Mouse (Mus musculus) embryo, embryonic 10.5 days (tissue): ENCODE measurements around the gene Ppm1n.

Experiments
- DNase-seq: peaks from one replicate; pipeline ENCODE4 v3.0.0-alpha.2; 2015; ENCODE audit warnings: low spot score

Ppm1n gene

DNA sequence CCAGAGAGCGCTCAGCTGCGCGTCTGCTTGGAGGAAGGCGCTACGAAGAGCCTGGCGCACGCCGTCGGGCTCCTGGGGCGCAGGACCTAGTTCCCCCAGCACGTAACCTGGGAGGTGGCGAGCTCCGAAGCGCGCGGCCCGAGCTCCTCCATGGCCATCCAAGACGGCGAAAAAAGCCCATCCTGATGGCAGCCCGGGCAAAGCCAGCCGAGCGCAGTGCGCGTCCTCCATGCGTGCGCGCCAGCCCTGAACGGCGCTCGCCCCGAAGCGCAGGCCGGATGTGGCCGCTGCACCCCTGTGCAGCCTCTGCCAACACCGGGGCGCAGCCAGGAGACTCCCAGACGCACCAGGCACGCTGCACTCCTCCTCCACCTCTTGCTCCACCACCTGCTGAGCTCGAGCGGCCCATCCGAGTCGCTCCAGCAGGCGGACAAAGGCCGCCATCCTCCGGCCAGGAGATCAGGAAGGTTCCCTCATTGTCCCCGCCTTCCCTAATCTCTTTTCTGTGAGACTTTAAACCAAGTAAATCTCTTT, at the start of gene Ppm1n:
Gene Ppm1n, minus strand, starts transcription at position 484 of the 534 bp plus-strand sequence.
- peak; percentile 28 for DNase-seq

DNA sequence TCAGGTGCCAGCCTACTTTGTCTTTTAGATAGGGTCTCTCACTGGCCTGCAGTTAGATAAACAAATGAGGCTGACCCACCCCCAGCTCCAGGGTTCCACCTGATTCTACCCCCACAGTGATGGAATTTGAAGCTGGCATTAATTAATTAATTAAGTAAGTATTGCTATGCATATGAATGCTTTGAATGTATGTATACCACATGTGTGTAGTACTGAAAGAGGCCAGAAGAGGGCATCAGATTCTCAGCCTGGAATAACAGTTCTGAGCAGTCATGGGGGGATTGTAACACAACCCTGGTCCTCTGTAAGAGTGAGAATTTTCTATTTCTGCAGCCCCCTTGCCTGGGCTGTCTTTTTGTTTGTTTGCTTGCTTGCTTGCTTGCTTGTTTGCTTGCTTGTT, 48.6 kb upstream of the Ppm1n start:
- DNase-seq, result no peak

DNA sequence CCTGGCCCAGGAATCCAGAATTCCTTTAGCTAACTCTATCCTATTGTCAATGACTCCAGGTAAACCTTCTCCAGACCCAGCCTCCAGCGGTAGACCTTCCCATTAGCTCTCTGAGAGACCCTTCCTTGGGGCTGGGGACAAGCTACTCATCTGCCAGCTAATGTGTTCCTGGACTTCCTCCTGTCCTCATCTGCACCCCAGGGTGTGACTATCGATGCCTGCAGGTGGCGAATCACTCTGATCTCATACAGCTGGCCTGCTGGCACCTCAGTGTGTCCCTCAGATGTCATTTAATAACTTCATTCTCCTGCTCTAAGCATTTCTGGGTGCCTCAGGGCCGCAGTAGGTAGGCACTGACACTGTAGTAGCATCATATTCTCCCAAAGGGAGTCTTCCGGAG, 47.9 kb upstream of the Ppm1n start:
- DNase-seq, result no peak

DNA sequence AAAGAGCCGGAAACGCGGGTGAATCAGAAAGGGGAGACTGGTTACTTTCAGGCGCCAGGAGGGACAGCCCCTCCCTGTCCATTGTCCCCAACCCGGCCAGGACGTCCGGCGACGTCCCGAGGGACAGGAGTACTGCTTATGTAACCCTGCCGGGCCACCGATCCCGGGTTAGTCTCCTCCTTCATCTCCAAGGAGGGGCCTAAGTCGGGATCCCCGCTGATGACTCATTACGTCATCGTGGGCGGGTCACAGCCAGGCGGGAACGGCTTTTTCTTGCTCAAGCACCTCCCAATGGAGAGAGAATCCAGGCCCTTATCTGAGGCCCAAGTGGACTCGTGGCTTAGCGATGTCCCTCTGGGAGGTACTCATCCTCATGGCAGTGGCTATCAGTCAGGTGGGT, 47.3 kb upstream of the Ppm1n start:
- DNase-seq, result peak; percentile 92

DNA sequence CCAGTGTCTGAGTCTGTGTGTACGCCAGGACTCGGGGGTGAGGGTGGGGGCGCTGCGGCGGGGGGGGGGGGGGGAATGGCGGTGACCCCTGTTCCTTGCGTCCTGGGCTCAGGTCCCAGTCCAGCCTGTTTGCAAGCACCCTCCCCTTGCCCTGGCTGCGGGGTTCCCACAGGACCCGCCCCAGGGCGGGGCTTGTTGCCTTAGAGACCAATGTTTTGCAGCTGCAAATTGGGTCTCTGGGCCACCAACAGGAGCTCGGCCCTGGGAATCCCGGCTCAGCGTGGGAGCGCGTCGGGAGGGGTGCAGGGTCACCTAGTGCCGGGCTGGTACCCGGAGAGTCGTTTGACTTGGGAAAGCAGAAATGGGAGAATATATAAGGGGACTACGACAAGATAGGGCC, 46.5 kb upstream of the Ppm1n start:
- peak; percentile 93 for DNase-seq

DNA sequence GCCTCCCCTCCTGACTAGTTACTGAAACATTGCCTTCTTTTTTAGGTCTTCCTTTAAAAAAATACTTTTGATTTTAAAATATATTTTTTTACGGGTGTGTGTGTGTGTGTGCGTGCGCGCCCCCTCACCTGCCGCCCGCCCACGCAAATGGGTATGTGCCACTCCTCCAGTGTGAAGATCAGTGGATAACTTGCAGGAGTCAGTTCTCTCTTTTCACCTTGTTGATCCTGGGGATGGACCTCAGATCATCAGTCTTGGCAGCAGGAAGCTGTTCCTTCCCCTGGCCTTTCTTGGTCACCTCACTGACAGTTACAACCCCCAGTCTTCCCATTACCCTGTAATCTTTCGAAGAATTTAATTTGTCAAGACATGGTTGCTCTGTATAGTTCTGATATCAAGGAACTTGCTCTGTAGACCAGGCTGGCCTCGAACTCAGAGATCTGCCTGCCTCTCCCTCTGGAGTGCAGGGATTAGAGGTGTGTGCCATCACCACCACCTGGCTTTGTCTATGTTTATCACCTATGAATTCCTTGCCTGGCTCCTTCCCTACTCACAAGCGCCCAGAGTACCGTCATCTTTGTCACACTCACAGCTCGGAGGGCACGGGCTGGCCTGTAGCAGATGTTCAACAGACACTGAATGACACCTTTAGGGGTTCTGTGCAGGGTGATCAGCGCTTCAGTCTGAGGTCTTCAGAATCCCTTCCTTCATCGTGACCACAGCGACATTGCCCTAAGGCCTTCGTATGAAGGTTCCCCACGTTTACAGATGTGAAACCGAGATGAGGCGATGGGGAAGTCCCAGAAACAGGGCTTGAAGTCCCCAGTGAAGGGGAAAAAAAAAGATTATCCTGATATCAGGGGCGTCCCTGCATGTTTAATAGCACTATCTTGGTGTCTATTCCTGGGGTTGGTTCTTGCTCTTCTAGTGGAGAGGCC, 45.7 kb upstream of the Ppm1n start:
- no peak for DNase-seq

DNA sequence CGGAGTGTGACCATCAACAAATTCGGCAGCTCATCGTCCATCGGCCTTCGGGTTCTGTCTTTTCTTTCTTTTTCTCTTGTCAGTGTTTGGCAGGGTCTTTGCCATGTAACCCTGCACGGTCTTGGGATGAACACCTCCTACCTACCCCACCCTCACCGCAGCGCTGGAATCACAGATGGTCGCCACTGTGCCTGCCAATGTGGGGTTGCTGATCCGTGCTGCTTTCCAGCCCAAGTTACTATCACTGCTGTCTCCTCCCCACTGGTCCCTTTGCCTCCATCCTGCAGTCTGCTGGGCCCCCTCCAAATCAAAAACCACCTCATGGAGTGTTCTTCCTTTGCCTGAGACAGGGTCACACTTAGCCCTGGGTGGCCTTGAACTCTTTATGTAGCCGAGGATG, 44.4 kb upstream of the Ppm1n start:
- DNase-seq, result no peak

DNA sequence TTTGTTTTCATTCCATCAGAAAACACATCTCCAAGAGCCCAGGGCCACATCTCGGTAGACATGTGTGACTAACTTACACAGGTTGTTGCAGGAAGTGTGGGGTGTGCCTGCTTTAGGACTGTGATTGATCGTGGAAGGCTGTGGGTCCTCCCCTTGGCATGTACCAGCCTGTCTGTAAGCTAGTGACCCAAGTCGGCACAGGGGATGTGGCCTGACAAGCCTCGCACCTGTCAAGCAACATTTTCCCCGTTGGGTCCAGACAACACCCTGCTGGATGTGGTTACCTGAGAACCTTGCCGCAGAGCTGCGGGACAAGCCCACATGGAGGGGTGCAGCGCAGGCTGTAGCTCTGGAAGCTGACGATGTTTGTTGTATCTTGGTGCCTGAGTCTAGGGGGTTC, 42.6 kb upstream of the Ppm1n start:
- DNase-seq, result no peak

DNA sequence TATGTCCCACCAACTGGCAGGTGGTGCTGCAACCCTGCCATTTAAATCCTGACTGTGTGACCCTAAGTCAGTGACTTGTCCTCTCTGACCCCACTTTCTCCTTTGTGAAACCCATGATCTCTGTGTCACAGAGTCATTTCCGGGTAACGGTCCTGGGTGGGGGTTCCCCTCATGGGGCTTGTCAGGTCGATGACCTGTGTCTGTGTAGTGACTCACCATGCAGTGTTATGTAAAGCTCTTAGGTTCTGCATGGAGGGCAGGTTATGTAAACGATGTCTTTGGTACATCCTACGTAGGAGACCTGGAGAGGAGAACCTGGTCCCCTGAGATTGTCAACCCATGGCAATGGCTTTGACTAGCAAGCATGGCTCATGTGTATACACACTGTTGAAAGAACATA, 41.6 kb upstream of the Ppm1n start:
- no peak for DNase-seq

DNA sequence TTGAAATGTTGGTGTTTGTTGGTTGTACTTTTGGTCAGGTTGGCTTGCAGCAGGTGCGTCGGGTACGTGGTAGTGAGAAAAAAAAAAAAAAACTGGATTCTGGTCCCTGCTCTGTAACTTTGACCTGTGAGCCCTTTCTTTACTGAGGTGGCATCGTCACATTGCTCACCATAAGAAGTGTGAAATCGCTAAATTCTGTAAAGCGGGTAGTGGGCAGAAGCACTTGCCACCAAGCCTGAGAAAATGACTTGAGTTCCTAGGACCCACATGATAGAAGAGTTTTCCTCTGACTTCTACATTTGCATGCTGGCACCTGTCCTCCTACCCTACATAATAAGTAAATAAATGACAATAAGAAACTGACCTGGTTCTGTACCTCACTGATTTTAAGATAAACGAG, 40.8 kb upstream of the Ppm1n start:
- DNase-seq, result no peak

DNA sequence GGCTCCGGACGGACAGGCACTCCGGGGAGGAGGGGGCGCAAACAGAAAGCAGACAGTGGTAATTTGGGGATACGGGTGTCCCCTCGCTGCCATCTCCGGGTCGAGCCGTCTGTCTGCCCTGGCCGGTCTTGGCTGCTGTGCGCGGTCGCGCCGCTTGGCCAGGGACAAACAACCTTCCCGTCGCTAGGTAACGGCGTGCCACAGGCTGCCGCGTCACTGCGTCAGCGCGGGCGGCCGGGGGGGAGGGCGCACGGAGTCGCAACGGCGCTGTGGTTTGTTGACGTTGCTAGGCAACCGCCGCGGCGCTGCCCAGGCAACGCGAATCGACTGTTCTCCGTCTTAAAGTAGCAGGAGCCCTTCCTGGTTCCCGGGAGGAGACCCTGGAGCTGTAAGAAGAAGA, 40.0 kb upstream of the Ppm1n start:
- peak; percentile 98 for DNase-seq

DNA sequence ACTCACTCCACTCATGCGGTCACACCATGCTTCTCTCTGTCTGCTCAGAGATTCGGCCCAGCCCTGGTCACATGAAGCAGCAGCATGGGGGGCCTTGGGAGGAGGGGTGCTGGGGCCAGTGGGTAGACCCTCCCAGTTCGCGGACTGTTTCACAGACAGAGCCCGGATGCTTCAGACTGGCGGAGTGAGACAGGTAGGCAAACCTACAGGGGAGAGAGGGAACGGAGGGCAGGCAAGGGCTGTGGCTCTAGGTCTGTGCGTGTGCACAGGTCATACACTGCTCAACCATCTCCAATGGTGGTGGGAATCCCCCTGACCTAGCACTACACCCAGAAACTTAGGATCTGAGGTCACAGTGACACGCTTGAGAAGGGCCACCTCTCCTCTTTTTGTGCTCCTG, 39.6 kb upstream of the Ppm1n start:
- no peak for DNase-seq

DNA sequence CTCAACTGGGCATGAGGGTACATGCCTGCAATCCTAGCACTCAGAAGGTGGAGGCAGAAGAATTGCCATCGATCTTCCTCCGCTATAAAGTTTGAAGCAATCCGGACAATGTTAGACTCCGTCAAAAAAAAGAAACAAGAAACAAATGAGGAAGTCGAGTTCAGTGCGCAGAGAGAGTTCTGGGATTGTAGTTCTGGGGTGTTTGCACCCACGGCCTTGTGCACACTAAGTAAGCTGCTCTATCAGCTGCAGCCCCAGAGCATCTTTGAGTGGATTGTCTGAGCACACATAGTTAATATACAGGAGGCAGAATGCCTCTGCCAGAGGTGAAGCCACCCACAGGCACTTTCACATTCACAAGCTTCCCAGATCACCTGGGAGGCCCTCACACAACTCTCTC, 38.8 kb upstream of the Ppm1n start:
- DNase-seq, result no peak

DNA sequence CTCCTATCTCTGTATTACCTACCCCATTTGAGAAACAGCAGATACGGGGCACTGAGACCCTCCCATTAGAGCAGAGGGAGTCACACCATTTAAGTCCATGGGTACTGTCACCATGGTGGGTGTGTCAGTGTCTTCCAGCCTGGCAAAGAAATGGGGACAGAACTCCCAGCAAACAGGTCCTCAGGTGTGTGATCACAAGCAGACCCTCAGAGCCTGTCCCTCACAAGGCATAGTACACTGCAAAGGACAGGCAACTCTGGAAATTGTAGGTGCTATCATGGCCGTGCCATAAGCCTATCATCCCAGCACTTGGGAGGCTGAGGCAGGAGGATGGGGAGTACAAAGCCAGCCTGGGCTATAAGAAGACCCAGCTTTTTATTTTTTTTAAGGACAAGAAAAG, 38.3 kb upstream of the Ppm1n start:
- DNase-seq, result no peak

DNA sequence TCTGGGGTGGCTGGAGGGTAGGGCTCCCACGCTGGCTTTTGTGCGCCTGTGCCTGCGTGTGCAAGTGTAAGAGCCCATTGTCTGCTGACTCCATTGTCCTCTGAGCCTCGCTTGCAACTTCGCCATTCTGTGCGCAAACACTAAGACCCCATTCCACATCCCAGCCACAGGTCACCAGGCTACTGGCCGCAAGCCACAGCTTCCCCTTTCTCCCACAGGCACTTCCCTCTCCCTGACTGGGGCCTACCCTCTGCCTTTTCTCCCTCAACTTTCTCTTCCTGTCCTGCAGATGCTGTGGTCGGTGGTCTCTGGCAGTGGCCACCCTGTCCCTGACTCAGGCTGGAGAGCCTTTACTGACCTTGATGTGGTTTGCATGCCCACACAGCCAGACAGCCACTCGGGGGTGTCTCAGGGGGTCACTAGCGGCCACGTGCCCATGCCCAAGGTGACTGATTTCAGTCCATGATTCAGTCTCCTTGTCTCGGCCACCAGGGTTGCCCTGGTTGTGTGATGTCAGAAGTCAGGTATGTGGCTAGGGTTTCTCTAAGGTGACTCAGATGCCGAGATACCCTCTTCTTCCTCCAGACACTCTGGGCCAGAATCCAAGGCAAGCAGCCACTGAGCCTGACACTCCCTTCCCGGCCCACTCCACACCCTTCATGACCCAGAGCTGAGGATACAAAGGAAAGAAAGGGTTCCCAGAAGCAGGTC, 36.7 kb upstream of the Ppm1n start:
- no peak for DNase-seq

DNA sequence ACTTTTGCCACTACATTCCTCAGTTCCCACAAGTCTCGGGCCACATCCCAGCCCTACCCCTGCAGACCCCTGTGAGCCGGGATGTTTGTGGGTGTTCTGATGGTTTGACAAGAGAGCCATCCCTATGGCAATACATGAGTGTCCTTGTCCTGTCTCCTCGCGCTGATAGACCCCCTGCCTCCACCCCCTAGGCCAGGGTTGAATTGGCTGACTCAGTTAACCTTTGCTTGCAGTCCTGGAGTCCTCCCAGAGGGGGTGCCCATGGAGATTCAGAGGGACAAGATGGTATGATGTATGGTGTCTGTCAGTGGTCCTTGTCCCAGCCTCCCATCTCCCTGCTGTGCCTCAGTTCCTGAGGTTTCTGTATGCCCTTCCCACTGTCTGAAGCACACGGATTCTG, 34.2 kb upstream of the Ppm1n start:
- DNase-seq, result no peak

DNA sequence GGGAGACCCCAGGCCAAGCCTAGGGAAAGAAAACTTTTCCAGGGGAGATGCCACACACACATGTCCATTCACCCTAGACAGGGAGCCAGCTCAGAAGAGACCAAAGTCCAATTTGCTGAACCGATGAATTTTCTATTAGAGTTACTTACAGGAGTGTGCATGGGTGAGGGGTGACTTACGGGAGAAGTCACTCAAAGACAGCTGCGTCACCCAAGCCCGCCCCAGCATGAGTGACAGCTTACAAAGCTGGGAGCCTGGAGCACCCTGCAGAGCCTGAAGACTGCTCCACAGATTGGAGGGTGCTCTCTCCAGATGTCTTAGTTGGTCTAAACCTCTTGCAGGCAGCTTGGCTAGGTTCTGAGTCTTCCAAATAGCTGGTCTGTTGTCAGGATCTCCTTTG, 32.1 kb upstream of the Ppm1n start:
- DNase-seq, result no peak

DNA sequence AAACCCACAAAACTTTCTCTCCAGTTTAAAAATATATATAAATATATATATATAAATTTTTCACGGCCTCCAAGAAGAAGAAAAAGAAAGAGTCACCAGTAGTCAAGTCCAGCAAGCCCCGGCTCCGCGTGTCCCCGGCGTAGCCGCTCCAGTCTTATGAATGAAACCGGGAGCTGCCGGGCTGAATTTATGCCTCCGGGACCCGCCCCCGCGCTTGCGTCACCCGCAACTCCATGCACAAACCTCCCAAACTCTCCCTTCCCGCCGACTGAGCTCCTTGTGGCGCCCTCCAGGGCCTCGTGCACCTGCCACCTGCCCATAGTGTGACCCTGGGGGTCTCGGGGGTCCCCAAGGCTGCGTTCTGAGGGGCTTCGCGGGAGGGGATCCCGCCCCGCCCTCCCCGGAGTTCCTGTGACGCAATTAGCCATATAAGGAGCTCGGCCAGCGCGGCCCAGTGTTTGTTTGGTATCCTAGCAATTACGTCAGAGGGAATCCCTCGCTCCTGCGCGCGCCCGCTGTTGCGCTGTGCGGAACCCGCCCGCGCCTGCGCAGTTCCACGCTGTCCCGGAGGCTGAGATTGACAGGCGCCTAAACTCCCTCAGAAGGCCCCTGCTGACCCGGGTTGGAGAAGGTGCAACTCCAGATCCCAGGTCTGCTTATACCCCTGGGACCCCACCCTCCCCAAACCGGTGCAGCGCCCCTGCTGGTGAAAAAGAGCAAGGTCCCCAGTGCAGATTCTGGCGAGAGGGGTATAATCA, 30.2 kb upstream of the Ppm1n start, which contains the start of gene Fosb:
Gene Fosb, minus strand, starts transcription at position 168 of the 758 bp plus-strand sequence.
- DNase-seq, result peak; percentile 97

DNA sequence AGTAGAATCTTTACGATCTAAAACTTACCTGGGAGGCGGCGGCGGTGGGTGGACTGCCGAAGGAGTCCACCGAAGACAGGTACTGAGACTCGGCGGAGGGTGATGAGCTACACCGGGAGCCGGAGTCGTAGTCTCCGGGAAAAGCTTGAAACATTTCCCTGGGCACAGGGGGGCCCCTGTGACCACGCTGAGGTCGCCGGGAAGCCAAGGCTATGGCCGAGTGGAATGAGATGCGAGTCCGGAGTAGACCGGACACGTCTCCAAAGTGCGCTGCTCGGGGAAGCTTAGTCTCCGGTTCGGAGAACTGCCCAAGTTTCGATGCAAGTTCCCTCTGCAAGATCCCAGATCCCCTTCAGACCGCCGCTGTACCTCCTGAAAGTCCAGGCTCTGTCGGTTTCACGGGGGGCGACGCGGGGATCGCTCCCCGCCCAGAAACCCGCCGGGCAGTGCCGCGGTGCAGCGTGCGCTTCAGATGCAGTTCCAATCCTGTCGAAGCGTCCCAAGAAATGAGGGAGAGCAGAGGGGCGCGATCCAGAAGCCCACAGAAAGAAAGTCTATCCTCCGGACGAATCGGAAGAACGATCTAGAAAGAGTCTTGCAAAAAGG, 29.5 kb upstream of the Ppm1n start:
- no peak for DNase-seq

DNA sequence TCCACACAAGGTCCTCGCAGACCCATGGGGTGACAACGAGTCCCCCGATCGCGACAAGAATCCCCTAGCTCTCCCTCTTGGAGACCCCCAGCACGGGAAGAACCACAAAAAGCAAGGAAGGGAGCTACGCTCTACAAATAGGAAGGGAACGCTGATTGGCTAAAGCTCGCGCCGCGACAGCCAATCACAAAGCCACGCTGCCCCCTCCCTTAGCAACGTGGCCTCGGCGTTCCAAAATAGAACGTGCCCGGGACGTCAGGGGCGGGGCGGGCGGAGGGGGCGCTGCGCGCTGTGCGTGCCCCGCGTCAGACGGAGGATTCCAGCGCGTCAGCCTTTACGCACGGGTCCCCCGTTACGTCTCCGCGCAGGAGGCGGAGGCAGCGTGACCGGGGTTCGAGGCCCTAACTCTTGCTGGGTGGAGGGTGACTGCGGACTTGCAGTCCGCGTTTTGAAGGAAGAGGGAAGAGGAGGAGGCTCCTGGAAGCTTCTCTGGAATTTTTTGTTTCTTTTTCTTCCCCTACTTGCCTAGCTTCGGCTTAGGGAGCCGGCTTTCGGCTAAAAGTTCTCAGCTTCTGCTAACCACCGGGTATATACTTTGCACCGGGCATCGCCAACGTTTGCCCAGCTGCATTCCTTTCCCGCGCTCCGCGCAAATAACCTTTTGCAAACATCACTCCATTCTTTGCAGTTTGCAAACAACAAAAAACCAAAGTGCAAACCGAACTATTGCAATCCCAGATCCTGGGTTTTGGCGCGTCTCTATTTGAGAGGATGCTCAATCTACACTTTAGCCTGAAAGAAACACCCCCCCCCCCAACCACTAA, 28.8 kb upstream of the Ppm1n start:
- DNase-seq, result peak; percentile 97
